Mouse (Mus musculus) telencephalon, adult 2 months (tissue): ENCODE measurements around the gene Hjurp.
"Not testable (repeated sequence)": the region's sequence is repeated elsewhere in the genome, so short reads cannot be mapped to it uniquely, and the experiment has no call there.

Experiments
- DNase-seq: peaks from one replicate; pipeline ENCODE4 v3.0.0-alpha.2; 2011; ENCODE audit warnings: low read depth, low spot score

Hjurp gene

GRCm38 (mm10) chr1:88240072-88240471 lies 37.4 kb downstream of the Hjurp start:
- no peak for DNase-seq

- no peak for DNase-seq
Observed at GRCm38 (mm10) chr1:88238771-88239170, 38.7 kb downstream of the Hjurp start.

GRCm38 (mm10) chr1:88237311-88237710 lies 40.1 kb downstream of the Hjurp start:
- DNase-seq = no peak

- DNase-seq = no peak
Observed at GRCm38 (mm10) chr1:88235894-88236415, 41.5 kb downstream of the Hjurp start.

- DNase-seq = no peak
Observed at GRCm38 (mm10) chr1:88235046-88235893, 42.2 kb downstream of the Hjurp start.

GRCm38 (mm10) chr1:88234646-88235045 lies 42.8 kb downstream of the Hjurp start:
- no peak for DNase-seq

GRCm38 (mm10) chr1:88234248-88234610 lies 43.2 kb downstream of the Hjurp start:
- no peak for DNase-seq

- no peak for DNase-seq
Observed at GRCm38 (mm10) chr1:88233421-88234247, 43.8 kb downstream of the Hjurp start.

GRCm38 (mm10) chr1:88232664-88233380 lies 44.6 kb downstream of the Hjurp start:
- no peak for DNase-seq

GRCm38 (mm10) chr1:88231803-88232499 lies 45.5 kb downstream of the Hjurp start:
- DNase-seq = no peak

- no peak for DNase-seq
Observed at GRCm38 (mm10) chr1:88230981-88231802, 46.2 kb downstream of the Hjurp start.

- DNase-seq = no peak
Observed at GRCm38 (mm10) chr1:88230421-88230820, 47.0 kb downstream of the Hjurp start.

GRCm38 (mm10) chr1:88229986-88230385 lies 47.4 kb downstream of the Hjurp start:
- DNase-seq = no peak

GRCm38 (mm10) chr1:88229566-88229965 lies 47.9 kb downstream of the Hjurp start:
- no peak for DNase-seq

GRCm38 (mm10) chr1:88228121-88228520 lies 49.3 kb downstream of the Hjurp start:
- DNase-seq = no peak

- DNase-seq = no peak
Observed at GRCm38 (mm10) chr1:88227482-88227881, 50.0 kb downstream of the Hjurp start.

- DNase-seq = peak; percentile 31
Observed at GRCm38 (mm10) chr1:88226670-88227379, 50.6 kb downstream of the Hjurp start, which contains the start of gene Mroh2a. Mroh2a (plus strand) TSS chr1:88226986.

- DNase-seq = no peak
Observed at GRCm38 (mm10) chr1:88225741-88226140, 51.7 kb downstream of the Hjurp start.

- not testable (repeated sequence) for DNase-seq
Observed at GRCm38 (mm10) chr1:88225301-88225700, 52.1 kb downstream of the Hjurp start.
